Mouse (Mus musculus) forebrain, embryonic 16.5 days (tissue): ENCODE results near the gene Kcnj12. TPM values are rescaled to one million over a fixed set of nuclear protein-coding genes. Genes with fewer than 3 reads are reported as not detected.
A peak's percentile ranks its signal among the peaks of the same experiment; 100 is the strongest.

Experiments used
- ATAC-seq: fragments of 200-750 bp; cut with Nextera tagmentation; 2 replicates; pipeline ENCODE4 v1.8.0; 2017; ENCODE audit warnings: mild to moderate bottlenecking, moderate library complexity
- H3K27ac ChIP-seq: fragments of 300-500 bp; sonication (generic); 2 replicates; pipeline ENCODE4 v1.5.1; 2014; ENCODE audit warnings: low read length, control low read depth
- H3K27me3 ChIP-seq: fragments of 300-500 bp; sonication (generic); replicated peaks from 2 replicates; pipeline ENCODE4 v1.6.1; 2014; ENCODE audit warnings: low read length; ENCODE audit not compliant: control insufficient read depth, insufficient read depth
- H3K36me3 ChIP-seq: fragments of 300-500 bp; sonication (generic); 2 replicates; pipeline ENCODE4 v1.6.1; 2014; ENCODE audit not compliant: control insufficient read depth, insufficient read depth
- H3K4me1 ChIP-seq: fragments of 300-500 bp; sonication (generic); replicated peaks from 2 replicates; pipeline ENCODE4 v1.6.1; 2014; ENCODE audit warnings: low read length; ENCODE audit not compliant: control insufficient read depth, insufficient read depth
- H3K4me2 ChIP-seq: fragments of 300-500 bp; sonication (generic); 2 replicates; pipeline ENCODE4 v1.6.1; 2014; ENCODE audit warnings: mild to moderate bottlenecking, low read length, control low read depth
- H3K4me3 ChIP-seq: fragments of 300-500 bp; sonication (generic); replicated peaks from 2 replicates; pipeline ENCODE4 v1.5.1; 2014; ENCODE audit warnings: mild to moderate bottlenecking, low read length, control low read depth
- H3K9ac ChIP-seq: fragments of 300-500 bp; sonication (generic); replicated peaks from 2 replicates; pipeline ENCODE4 v1.6.1; 2014; ENCODE audit warnings: low read depth, low read length, control low read depth
- H3K9me3 ChIP-seq: fragments of 300-500 bp; sonication (generic); 2 replicates; pipeline ENCODE4 v1.6.1; 2016; ENCODE audit warnings: low read length; ENCODE audit not compliant: control insufficient read depth
- WGBS: fragments of 180-500 bp; shearing (Covaris S2); extraction: QIAGEN DNeasy Blood & Tissue Kit; methylation state at CpG from one replicate; pipeline ENCODE4 v1.1.7; 2014; 5-methylcytosine and 5-hydroxymethylcytosine counted together
- polyA plus RNA-seq: library from polyadenylated mRNA; unstranded; fragments of >200 nt; fragmentation: Nextera tagmentation; extraction: Ambion mirVana; gene quantifications from 2 replicates; pipeline ENCODE4 v1.2.1, GENCODE M21; 2015

The Kcnj12 gene
- polyA plus RNA-seq, 1 experiment from 2014 or later: 1.6 TPM

DNA sequence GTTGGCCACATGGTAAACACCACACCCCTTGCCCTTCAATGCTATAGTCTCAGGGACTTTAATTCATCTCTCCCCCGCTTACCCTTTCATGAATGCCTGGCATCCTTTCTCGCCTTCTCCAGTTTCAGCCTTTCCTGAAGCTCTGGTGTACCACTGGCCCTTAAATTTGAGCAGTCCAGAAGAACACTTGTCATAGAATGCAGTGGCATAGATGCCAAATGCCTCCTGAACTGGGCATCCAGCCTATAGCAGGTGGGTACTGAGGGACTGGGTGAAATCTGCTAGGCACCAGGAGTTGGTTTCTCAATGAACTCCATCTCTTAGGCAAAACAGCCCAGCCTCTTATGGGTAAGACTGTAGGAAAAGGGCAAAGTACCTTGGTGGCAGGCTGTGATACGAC lies 31.9 kb upstream of the Kcnj12 start:
- WGBS: 75% methylated on average over 3 of the region's 3 CpGs
- H3K27ac ChIP-seq: no peak overlapping the region
- no peaks in the 10 kb centered on the region for H3K4me1 ChIP-seq
- no peaks in the 10 kb centered on the region for H3K27me3 ChIP-seq
- 0 out of 2 replicates have a peak, but pooled peaks cover 2% of the 10 kb centered on the region for H3K9me3 ChIP-seq
- no peaks in the 10 kb centered on the region for H3K36me3 ChIP-seq
- no peak overlapping the region for H3K9ac ChIP-seq
- no peak overlapping the region for H3K4me2 ChIP-seq
- H3K4me3 ChIP-seq: no peak overlapping the region
- no peak for ATAC-seq

DNA sequence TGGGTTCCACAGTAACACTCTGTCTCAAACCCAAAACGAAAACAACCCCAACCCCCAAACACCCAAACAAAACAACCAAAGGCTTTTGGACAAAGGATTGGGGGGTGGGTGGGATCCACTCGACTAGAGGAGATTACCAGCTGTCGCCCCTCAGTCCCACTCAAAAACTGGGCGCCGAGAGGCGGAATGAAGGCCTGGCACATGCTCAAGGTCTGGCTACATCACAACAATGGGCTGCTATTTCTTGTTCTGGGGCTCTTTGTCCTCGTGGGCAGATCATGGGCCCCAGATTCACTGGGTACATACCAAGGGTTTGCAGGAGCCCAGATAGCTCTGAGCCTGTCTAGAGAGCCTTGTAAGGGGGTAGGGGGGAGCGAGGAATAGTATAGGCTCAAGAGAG lies 19.6 kb upstream of the Kcnj12 start:
- H3K4me1 ChIP-seq: 0 out of 2 replicates have a peak, but pooled peaks cover 3% of the 10 kb centered on the region
- WGBS: 45% methylated on average over 8 of the region's 8 CpGs
- H3K27me3 ChIP-seq: no peaks in the 10 kb centered on the region
- H3K36me3 ChIP-seq: no peaks in the 10 kb centered on the region
- H3K27ac ChIP-seq: no peak overlapping the region
- no peak overlapping the region for H3K4me2 ChIP-seq
- H3K4me3 ChIP-seq: no peak overlapping the region
- H3K9me3 ChIP-seq: no peaks in the 10 kb centered on the region
- ATAC-seq: no peak
- H3K9ac ChIP-seq: no peak overlapping the region

DNA sequence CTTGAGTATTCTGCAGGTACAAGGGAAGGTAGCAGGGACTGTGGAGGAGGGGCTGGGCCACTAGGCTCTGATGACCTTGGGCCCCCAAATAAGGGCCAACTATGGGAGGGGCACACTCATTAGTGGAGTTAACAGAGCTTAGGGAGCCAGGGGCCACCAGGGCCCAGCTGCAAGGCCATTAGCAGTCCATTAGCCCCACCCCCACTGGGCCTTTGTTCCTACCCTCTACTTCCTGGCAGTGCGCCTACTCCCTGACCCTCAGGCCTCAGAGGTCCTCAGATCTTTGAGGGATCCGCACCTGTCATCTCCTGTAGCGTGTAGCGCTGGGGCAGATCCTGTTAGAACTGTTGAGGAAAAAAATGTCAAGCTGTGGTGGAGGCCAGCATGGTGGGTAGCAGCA lies 18.3 kb upstream of the Kcnj12 start:
- no peak overlapping the region for H3K4me2 ChIP-seq
- no peaks in the 10 kb centered on the region for H3K27me3 ChIP-seq
- H3K9me3 ChIP-seq: no peaks in the 10 kb centered on the region
- no peak overlapping the region for H3K4me3 ChIP-seq
- no peaks in the 10 kb centered on the region for H3K36me3 ChIP-seq
- no peak overlapping the region for H3K27ac ChIP-seq
- 52% methylated on average over 4 of the region's 4 CpGs for WGBS
- ATAC-seq: no peak
- H3K4me1 ChIP-seq: 0 out of 2 replicates have a peak, but pooled peaks cover 3% of the 10 kb centered on the region
- H3K9ac ChIP-seq: no peak overlapping the region

DNA sequence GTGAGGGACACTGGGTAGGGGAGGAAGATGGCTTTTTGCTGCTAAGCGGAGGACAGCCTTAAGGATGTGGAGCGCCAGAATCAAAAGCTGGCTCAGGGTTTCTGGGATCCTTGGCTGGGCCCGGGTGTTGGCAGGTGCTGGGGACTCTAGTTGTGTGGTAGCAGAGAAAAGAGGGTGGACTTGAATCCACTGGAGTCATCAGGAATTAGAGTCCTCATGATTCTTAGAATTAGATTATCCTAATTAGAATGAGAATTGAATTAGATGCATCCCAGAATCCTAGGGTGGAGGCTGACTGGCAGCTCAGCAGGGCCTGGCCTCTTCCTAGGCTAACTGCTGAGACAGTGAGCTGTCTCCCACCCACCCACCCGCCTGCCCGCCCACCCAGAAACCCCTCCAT lies 17.6 kb upstream of the Kcnj12 start:
- no peak for ATAC-seq

DNA sequence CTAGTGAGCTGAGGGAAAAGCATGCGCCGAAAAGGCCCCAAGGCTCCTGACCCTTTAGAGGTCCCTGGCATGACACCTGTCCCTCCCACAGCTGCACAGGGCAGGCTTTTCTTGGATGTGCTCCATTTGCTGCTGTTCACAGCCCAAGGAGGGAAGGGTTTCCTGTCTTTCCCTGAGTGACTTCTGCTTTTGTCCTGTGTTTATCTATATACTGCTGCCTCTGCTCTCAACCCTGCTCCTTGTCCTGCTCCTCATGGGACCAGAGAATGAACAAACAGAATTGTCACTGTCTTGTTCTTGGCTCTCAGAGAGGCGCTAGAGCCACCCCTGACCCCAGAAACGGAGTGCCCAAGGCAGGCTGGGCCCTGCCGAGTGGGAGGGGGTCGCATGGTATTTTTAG lies 17.0 kb upstream of the Kcnj12 start:
- Histone ChIP-seq H3K4me2 (no peak overlapping the region), H3K27me3 (no peaks in the 10 kb centered on the region), H3K4me1 (0 out of 2 replicates have a peak, but pooled peaks cover 3% of the 10 kb centered on the region), H3K27ac (no peak overlapping the region), H3K4me3 (no peak overlapping the region), H3K9me3 (no peaks in the 10 kb centered on the region), H3K36me3 (no peaks in the 10 kb centered on the region), H3K9ac (no peak overlapping the region)
- 55% methylated on average over 6 of the region's 6 CpGs for WGBS
- ATAC-seq: no peak

More for the DNA sequence above, 17.6 kb upstream of the Kcnj12 start:
- no peak overlapping the region for H3K27ac ChIP-seq
- no peaks in the 10 kb centered on the region for H3K27me3 ChIP-seq
- H3K4me1 ChIP-seq: 0 out of 2 replicates have a peak, but pooled peaks cover 3% of the 10 kb centered on the region
- H3K9ac ChIP-seq: no peak overlapping the region
- no peak overlapping the region for H3K4me3 ChIP-seq
- WGBS: 53% methylated on average over 5 of the region's 5 CpGs
- no peaks in the 10 kb centered on the region for H3K36me3 ChIP-seq
- H3K4me2 ChIP-seq: no peak overlapping the region
- H3K9me3 ChIP-seq: no peaks in the 10 kb centered on the region

DNA sequence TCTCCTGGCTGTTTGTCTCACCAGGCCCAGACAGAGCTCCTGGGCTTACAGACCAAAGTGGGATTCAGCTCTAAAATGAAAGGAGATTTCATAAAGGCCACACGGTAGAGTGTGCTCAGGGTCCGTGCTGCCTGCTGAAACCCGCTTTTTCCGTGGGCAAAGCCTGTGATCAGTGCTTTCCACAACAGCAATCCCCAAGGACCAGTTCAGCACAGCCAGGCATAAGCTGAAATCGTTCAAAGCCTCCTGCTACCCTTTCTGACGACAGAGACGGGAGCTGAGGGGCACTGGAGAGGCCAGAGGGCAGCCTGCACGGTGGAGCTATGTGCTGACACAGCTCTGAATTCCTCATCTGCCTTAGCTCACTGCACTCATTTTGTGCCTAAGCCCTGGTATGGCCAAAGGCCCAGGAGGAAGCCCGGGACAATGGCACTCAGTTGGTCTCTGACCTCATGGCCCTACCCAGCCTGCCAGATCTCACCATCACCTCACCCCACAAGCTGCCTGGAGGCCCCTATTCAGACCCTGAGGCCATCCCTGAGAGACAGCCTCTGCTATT lies 10.5 kb upstream of the Kcnj12 start:
- H3K9me3 ChIP-seq: no peaks in the 10 kb centered on the region
- H3K36me3 ChIP-seq: no peaks in the 10 kb centered on the region
- H3K9ac ChIP-seq: no peak overlapping the region; the same call in 1 of the 2 replicates
- 0 out of 2 replicates have a peak, but pooled peaks cover 2% of the 10 kb centered on the region for H3K4me1 ChIP-seq
- no peaks in the 10 kb centered on the region for H3K27me3 ChIP-seq
- H3K27ac ChIP-seq: no peak overlapping the region
- WGBS: 26% methylated on average over 9 of the region's 9 CpGs
- peak; percentile 20; the same call in 1 of the 2 replicates for ATAC-seq
- H3K4me3 ChIP-seq: no peak overlapping the region
- H3K4me2 ChIP-seq: no peak overlapping the region

DNA sequence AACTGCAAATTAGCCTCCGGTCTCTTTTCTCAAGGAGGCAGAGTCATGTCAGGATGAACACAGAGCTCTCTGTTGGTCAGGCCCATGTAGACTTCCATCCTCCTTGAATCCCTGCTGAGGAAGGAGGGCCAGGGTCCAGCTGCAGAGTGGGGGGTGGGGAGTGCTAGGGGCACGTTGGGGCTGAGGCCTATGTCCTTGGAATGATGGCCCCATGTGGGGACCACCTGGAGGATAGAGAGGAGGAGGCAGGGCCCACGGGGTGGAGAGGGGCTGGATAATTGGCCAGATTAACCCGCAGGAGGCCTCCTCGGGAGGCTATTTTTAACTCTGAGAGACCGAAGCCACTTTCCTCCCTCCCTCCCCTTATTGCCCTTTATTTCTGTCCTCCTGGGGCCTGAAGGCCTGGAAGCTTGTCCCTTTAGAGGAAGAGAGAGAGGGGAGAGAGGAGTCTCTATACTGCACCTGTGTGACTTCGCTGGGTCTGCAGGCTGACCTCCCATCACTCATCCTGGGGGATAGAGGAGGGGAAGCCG lies 5.4 kb upstream of the Kcnj12 start:
- no peak for ATAC-seq
- H3K4me1 ChIP-seq: 0 out of 2 replicates have a peak, but pooled peaks cover under 1% of the 10 kb centered on the region
- no peaks in the 10 kb centered on the region for H3K9me3 ChIP-seq
- no peaks in the 10 kb centered on the region for H3K36me3 ChIP-seq
- H3K9ac ChIP-seq: no peak overlapping the region
- no peak overlapping the region for H3K4me2 ChIP-seq
- no peak overlapping the region for H3K27ac ChIP-seq
- 7% methylated on average over 8 of the region's 8 CpGs for WGBS
- peaks cover 15% of the 10 kb centered on the region for H3K27me3 ChIP-seq
- H3K4me3 ChIP-seq: no peak overlapping the region

DNA sequence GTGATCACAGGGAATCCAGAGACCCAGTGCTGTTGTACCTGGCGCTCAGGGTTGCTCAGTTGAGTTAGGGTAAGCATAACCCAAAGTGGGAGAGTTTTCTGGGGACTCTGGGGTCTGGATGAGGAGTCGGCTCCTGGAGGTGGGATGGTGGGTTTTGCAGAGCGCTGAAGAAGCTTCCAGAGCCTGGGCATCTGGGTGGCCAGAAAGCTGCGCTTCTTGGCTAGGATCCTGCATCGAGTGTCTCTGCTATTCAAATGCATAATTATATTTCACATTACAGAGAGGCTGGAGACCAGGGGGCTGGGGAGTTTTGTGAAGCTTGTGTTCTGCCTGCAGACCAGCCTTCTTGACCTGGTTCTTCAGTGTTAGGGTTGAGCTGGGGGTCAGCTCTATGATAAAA lies 1.2 kb upstream of the Kcnj12 start:
- Histone ChIP-seq H3K4me2 (no peak overlapping the region), H3K9ac (no peak overlapping the region), H3K27ac (no peak overlapping the region), H3K4me3 (no peak overlapping the region), H3K36me3 (no peaks in the 10 kb centered on the region), H3K4me1 (peaks cover 5% of the 10 kb centered on the region; the same call in 1 of the 2 replicates), H3K27me3 (peaks cover 41% of the 10 kb centered on the region), H3K9me3 (no peaks in the 10 kb centered on the region)
- WGBS: 52% methylated on average over 5 of the region's 5 CpGs
- no peak for ATAC-seq

DNA sequence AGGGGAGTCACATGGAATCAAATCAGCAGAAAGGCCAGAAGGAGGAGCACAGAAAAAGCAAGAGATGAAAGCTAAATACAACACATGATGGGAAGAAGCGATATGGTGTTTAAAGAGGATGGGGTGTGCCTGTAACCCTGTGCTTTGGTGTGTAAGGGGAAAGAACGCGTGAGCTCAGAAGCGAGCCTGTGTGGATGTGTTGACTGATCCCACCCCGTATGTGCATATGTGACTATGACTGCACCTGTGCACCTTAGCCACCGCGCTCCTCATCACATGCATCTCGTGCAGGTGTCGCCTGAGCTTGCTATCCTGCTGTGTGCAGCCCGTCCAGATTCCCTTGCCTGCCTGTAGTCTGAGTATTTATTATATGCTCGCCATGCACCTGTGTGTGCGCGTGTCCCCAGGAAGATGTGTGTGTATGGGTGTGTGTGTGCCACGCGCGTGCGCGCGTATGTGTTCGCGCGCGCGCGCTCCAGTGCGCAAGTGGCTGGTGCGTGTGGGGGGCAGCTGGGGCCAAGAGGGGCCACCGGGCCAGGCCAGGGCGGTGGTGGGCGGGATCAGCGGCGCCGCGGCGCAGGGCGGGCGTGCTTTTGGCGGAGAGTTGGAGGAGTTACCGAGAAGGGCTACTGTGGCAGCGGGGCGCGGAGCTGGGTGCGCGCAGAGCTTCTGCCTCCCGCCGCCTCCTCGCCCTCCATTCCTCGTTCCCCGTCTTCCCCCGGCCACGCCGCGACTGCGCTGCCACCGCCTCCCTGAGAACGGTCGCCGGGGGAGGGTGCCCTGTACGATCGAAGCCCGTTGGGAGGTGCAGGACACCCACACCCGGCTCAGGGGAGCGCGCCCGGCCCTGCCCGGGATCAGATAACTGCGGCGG lies 451 bp upstream of the Kcnj12 start:
- peaks cover 5% of the 10 kb centered on the region; the same call in 1 of the 2 replicates for H3K4me1 ChIP-seq
- peak overlapping the region; percentile 62 for H3K4me2 ChIP-seq
- no peaks in the 10 kb centered on the region for H3K9me3 ChIP-seq
- H3K36me3 ChIP-seq: no peaks in the 10 kb centered on the region
- WGBS: under 1% methylated on average over 60 of the region's 68 CpGs
- no peak overlapping the region for H3K27ac ChIP-seq
- peaks cover 41% of the 10 kb centered on the region for H3K27me3 ChIP-seq
- peak overlapping the region; percentile 57 for H3K4me3 ChIP-seq
- H3K9ac ChIP-seq: peak overlapping the region; percentile 61
- ATAC-seq: peak; percentile 60
